Mouse (Mus musculus) neural tube, postnatal 0 days (tissue): ENCODE results near the gene Vsig2. TPM values are rescaled to one million over a fixed set of nuclear protein-coding genes. Genes with fewer than 3 reads are reported as not detected.

Source experiments
- polyA plus RNA-seq: library from polyadenylated mRNA; unstranded; fragments of >200 nt; fragmentation: Nextera tagmentation; extraction: Ambion mirVana; gene quantifications from 2 replicates; pipeline ENCODE4 v1.2.1, GENCODE M21; 2015

Gene Vsig2
- 1.4 TPM in 2 replicates for polyA plus RNA-seq

GRCm38 (mm10) chr9:37539170-37540025, at the start of gene Vsig2:
TSS of gene Vsig2 (plus strand) at chr9:37539255.

GRCm38 (mm10) chr9:37527396-37528224, 11.4 kb upstream of the Vsig2 start, which contains the start of gene Esam:
TSS of gene Esam (plus strand) at chr9:37528078.

DNA sequence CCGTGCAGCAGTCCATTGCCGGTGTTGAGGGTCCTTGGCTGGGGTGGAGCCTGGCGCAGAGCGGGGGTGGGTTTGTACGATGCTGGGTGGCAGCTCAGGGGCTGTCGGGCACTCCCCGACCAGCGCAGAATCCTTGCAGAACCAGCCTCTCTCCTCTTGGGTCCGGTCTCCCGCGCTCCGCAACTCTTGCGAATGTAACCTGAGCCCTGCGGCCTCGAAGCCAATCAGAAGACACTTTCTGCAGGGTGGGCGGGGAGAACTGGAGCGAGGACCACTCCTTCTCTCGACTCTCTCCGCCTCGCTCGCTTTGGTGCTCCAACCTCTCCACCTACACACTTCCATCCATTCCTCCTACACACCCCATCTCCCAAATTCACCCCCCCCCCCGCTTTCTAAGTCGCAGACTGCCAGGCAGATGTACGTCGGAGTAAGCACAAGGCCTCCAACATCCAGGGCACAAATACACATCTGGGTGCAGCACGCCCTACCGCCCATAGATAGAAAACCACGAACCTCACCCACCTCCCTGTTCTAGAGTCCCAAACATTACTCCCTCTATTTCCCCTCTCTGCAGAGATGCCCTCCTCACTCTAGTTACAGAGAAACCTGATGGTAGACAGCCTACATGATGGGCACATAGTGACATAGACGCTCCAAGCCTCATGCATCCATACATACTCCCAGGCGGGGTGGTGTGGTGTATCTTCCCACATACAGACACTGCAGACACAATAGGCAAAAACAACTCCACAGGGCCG, 13.7 kb downstream of the Vsig2 start, which contains the start of gene Nrgn:
Gene Nrgn, minus strand, starts transcription at position 369 of the 758 bp plus-strand sequence.

DNA sequence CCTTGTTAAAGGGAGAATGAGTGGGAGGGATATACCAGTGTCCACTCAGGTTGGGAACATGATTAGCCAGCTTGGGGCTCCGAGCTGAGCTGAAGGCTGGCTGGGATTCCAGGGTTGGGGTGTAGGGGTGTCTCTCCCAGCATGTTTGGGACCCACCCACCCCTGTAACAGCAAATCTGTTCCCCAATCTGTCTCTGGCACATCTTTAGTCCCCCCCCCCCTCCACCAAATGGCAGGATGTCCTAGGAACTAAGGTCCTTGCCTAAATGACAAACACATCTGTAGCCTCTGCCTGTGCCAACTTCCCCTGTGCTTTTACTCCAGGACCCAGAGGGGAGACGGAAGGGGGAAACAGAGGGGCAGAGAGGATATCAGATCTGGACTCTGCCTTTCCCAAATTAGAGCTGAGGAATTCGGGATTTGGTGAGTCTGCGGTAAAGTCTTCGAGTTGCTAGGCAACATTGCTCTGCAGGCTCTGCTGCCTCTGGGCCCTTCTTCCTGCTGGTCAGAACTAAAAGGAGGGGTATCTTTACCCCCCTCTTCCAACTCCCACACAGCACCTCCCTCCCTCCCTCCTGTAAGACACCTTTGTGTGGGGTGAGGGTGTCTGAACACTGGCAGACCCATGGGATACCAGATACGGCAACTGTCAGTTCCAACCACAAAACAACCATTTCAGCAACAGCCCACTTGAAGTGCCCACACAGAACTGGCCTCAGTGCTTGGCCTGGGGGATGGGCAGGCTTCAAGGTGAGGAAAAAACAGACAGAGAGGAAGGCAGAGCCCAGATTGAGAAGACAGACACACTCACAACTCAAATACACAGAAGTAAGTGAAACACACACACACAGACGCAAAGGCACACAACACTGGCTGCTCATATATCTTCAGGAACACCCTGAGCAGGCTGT, 16.0 kb downstream of the Vsig2 start, which contains the start of gene Siae:
Gene Siae, plus strand, starts transcription at position 861 of the 911 bp plus-strand sequence.

Other genes starting within 250 kb of the Vsig2 start
- 5.7 and 6.7 TPM in 2 replicates for gene Ccdc15, start 190.8 kb upstream of the Vsig2 start, polyA plus RNA-seq
- 84.9 and 90.8 TPM in 2 replicates for gene Hepacam, start 171.9 kb upstream of the Vsig2 start, polyA plus RNA-seq
- 3.7 and 7.0 TPM in 2 replicates for gene Robo4, start 137.4 kb upstream of the Vsig2 start, polyA plus RNA-seq
- 0.75 and 1.2 TPM in 2 replicates for gene Robo3, start 106.0 kb upstream of the Vsig2 start, polyA plus RNA-seq
- 20.4 and 20.7 TPM in 2 replicates for gene Msantd2, start 49.9 kb upstream of the Vsig2 start, polyA plus RNA-seq
- 38.2 and 43.6 TPM in 2 replicates for gene Esam, start 11.2 kb upstream of the Vsig2 start, polyA plus RNA-seq
- gene Nrgn, start 13.6 kb downstream of the Vsig2 start, polyA plus RNA-seq: 13.1 and 18.7 TPM in 2 replicates
- gene Siae, start 16.4 kb downstream of the Vsig2 start, polyA plus RNA-seq: 11.8 and 17.0 TPM in 2 replicates
- gene Spa17, start 74.5 kb downstream of the Vsig2 start, polyA plus RNA-seq: 9.5 and 10.5 TPM in 2 replicates
- 78.1 and 84.2 TPM in 2 replicates for gene Tbrg1, start 118.1 kb downstream of the Vsig2 start, polyA plus RNA-seq
- gene Panx3, start 130.0 kb downstream of the Vsig2 start, polyA plus RNA-seq: 0.31 TPM in 2 replicates
- not detected in 2 replicates for gene Olfr160, start 177.0 kb downstream of the Vsig2 start, polyA plus RNA-seq
- not detected in 2 replicates for gene Olfr874, start 205.9 kb downstream of the Vsig2 start, polyA plus RNA-seq
- not detected in 2 replicates for gene Olfr875, start 232.6 kb downstream of the Vsig2 start, polyA plus RNA-seq